Mouse (Mus musculus) thymus, adult 2 months (tissue): ENCODE results near the gene Eml3.

Source experiments
- CTCF ChIP-seq: fragments of 200-500 bp; IDR thresholded peaks from 2 replicates; pipeline ENCODE4 v1.5.1; 2012; ENCODE audit warnings: mild to moderate bottlenecking, control low read depth, low read length, moderate library complexity, borderline replicate concordance; ENCODE audit not compliant: control insufficient read depth, poor library complexity, insufficient read depth; ENCODE audit errors: extremely low read depth
- POLR2A ChIP-seq: fragments of 200-500 bp; IDR thresholded peaks from 2 replicates; pipeline ENCODE4 v1.6.1; 2012; ENCODE audit warnings: mild to moderate bottlenecking, low read length, control low read depth, moderate library complexity; ENCODE audit not compliant: control insufficient read depth, poor library complexity, insufficient read depth; ENCODE audit errors: extremely low read depth

DNA sequence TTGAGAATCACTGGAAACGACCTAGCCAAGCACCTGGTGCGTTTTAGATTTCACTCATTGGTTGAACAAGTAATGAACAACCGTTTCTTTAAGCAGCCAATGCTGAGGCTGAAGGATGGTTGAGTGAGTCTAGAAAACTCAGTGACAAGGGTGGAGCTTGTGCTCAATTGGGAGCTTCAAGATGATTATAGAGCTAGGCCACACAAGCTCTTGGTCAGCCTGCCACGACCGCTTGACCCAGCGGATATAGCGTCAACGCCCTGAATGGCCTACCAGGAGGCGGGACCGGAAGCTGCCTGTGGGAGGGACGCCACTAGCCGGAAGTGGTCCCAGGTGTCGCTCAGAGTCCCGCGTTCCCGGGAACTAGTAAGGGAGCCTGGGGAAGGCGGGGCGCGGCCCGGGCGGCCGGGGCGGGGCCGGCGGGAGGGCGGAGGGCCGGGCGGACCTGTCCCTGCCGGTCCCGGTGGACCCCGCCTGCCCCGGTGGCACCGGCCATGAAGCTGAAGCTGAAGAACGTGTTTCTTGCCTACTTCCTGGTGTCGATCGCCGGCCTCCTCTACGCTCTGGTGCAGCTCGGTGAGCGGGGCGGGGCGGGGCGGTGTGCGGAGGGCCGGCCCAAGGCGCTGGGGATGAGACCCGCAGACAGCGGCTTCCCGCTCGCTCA lies 9.1 kb upstream of the Eml3 start, which contains the start of gene B3gat3:
- TF ChIP-seq POLR2A: no peak
- TF ChIP-seq CTCF: no peak
